ENCODE assay signal across 33 mouse cellular contexts in the genomic region with DNA sequence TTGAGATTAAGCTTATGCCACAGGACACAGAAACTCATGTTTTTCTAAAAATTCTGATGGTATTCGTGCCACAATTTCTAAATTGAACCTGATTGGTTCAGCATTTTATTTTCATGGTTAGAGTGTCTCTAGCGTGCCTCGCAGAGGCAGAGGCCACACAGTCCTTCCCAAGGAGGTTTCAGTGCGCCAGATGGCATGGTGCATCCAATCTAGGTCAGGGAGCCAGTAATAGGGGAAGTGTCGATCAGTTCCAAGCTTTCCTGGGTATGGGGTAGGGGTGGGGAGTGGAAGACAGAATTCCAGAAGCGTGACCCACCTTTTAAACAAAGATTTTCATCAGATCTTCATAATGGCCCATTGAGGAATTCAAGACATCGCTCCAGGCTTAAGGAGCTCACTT. TPM values are rescaled to one million over a fixed set of nuclear protein-coding genes. Genes with fewer than 3 reads are reported as not detected.
A peak's percentile ranks its signal among the peaks of the same experiment; 100 is the strongest.
DNase-seq lines count a peak whose midpoint lies in the region; ATAC-seq lines count a peak whose summit lies in the region.
"Had no signal": no experiment of that assay in that cellular context is flagged by ENCODE, and none has a peak within 500 bp of the region (broad histone marks: within the 10 kb centered on the region; RNA-seq: fewer than 3 reads in every experiment).

No protein-coding gene starts in this region.

- no peak overlapping the region for H3K4me2 ChIP-seq in midbrain, embryonic 16.5 days (ENCODE audit: low read length)
- H3K4me2 ChIP-seq in midbrain, embryonic 13.5 days (replicated peaks): no peak overlapping the region
- H3K4me2 ChIP-seq: embryonic facial prominence, embryonic 12.5 days; heart, embryonic 12.5 days; hindbrain, embryonic 13.5 days; kidney, embryonic 15.5 days; liver, embryonic 12.5 days; midbrain, embryonic 12.5 days had no signal

- peak; percentile 68 for DNase-seq in cerebellum, adult 8-10 months
- DNase-seq in cerebellum, postnatal 25 days: peak; percentile 79 to 84
- no peak for DNase-seq in kidney, postnatal 36 days
- no peak for DNase-seq in urinary bladder, postnatal 14 days (ENCODE audit: low spot score)
- DNase-seq: adrenal gland, postnatal 25 days; embryo, embryonic 11 days; gastrocnemius, adult 2 months; heart, adult 2 months; heart, postnatal 4 days; kidney, adult 18-20 months; kidney, postnatal 25 days; liver, postnatal 0 days; lung, postnatal 36 days; right cerebral cortex, adult 18-20 months; spleen, adult 18-20 months; thymus, adult 18-20 months; thymus, postnatal 25 days had no signal

- H3K27ac ChIP-seq in midbrain, embryonic 16.5 days (ENCODE audit: low read length): no peak overlapping the region
- no peak overlapping the region for H3K27ac ChIP-seq in midbrain, embryonic 13.5 days
- H3K27ac ChIP-seq: embryonic facial prominence, embryonic 12.5 days; forebrain, embryonic 10.5 days; gastrocnemius, adult 2 months; heart, adult 2 months; hindbrain, embryonic 13.5 days; kidney, embryonic 15.5 days; layer of hippocampus, adult 2 months; liver, embryonic 12.5 days; midbrain, embryonic 12.5 days; stomach, postnatal 0 days had no signal

- 0 out of 2 replicates have a peak, but pooled peaks have one; percentile 48 for ATAC-seq in midbrain, embryonic 16.5 days
- no peak for ATAC-seq in midbrain, embryonic 13.5 days
- no peak for ATAC-seq in erythroblast, adult 5-6 weeks (replicated peaks; ENCODE audit: low FRiP score, poor library complexity, severe bottlenecking)
- ATAC-seq: CD4-positive, CD25-positive, alpha-beta regulatory T cell, adult 4 months; forebrain, embryonic 16.5 days; inflammation-experienced regulatory T-cells, adult 6 months; liver, embryonic 12.5 days; liver, postnatal 0 days had no signal

- no peak overlapping the region for H3K4me3 ChIP-seq in midbrain, embryonic 16.5 days (ENCODE audit: low read depth, low read length)
- no peak overlapping the region for H3K4me3 ChIP-seq in midbrain, embryonic 13.5 days (replicated peaks)
- H3K4me3 ChIP-seq: embryonic facial prominence, embryonic 12.5 days; forebrain, embryonic 10.5 days; gastrocnemius, adult 2 months; heart, adult 2 months; heart, embryonic 12.5 days; hindbrain, embryonic 13.5 days; kidney, embryonic 15.5 days; layer of hippocampus, adult 2 months; liver, embryonic 12.5 days; megakaryocyte, embryonic 14.5 days; midbrain, embryonic 12.5 days had no signal

- WGBS in midbrain, embryonic 16.5 days: 80% methylated on average over 7 of the region's 7 CpGs
- WGBS in midbrain, embryonic 13.5 days: 81% methylated on average over 7 of the region's 7 CpGs

- no peaks in the 10 kb centered on the region for H3K36me3 ChIP-seq in midbrain, embryonic 16.5 days (ENCODE audit: control insufficient read depth, insufficient read depth, low read length)
- H3K36me3 ChIP-seq in midbrain, embryonic 13.5 days: no peaks in the 10 kb centered on the region
- H3K36me3 ChIP-seq: embryonic facial prominence, embryonic 12.5 days; forebrain, embryonic 10.5 days; heart, embryonic 12.5 days; hindbrain, embryonic 13.5 days; kidney, embryonic 15.5 days; liver, embryonic 12.5 days; midbrain, embryonic 12.5 days had no signal

- no peaks in the 10 kb centered on the region for H3K9me3 ChIP-seq in midbrain, embryonic 16.5 days (replicated peaks; ENCODE audit: control insufficient read depth, low read length, poor library complexity, severe bottlenecking)
- H3K9me3 ChIP-seq in midbrain, embryonic 13.5 days: no peaks in the 10 kb centered on the region
- H3K9me3 ChIP-seq: embryonic facial prominence, embryonic 12.5 days; forebrain, embryonic 10.5 days; heart, embryonic 12.5 days; hindbrain, embryonic 13.5 days; kidney, embryonic 15.5 days; liver, embryonic 12.5 days; megakaryocyte, embryonic 14.5 days; midbrain, embryonic 12.5 days had no signal

- H3K4me1 ChIP-seq in midbrain, embryonic 16.5 days (ENCODE audit: control insufficient read depth, insufficient read depth, low read length): no peaks in the 10 kb centered on the region
- no peaks in the 10 kb centered on the region for H3K4me1 ChIP-seq in midbrain, embryonic 13.5 days (replicated peaks)
- H3K4me1 ChIP-seq: embryonic facial prominence, embryonic 12.5 days; kidney, embryonic 15.5 days; liver, embryonic 12.5 days; megakaryocyte, embryonic 14.5 days; midbrain, embryonic 12.5 days had no signal

- H3K27me3 ChIP-seq in midbrain, embryonic 16.5 days (ENCODE audit: control insufficient read depth, insufficient read depth, low read depth, low read length): no peaks in the 10 kb centered on the region
- no peaks in the 10 kb centered on the region for H3K27me3 ChIP-seq in midbrain, embryonic 13.5 days
- H3K27me3 ChIP-seq: embryonic facial prominence, embryonic 12.5 days; heart, embryonic 12.5 days; hindbrain, embryonic 13.5 days; kidney, embryonic 15.5 days; liver, embryonic 12.5 days; megakaryocyte, embryonic 14.5 days; midbrain, embryonic 12.5 days had no signal

- no peak overlapping the region for H3K9ac ChIP-seq in midbrain, embryonic 16.5 days (ENCODE audit: low read depth, low read length)
- H3K9ac ChIP-seq in midbrain, embryonic 13.5 days (replicated peaks): no peak overlapping the region
- H3K9ac ChIP-seq: embryonic facial prominence, embryonic 12.5 days; heart, embryonic 12.5 days; hindbrain, embryonic 13.5 days; kidney, embryonic 15.5 days; liver, embryonic 12.5 days; liver, postnatal 0 days; midbrain, embryonic 12.5 days had no signal

RNA-seq across cellular contexts. Expression of gene Camk2d, which starts 36.5 kb away (rescaled TPM):
- 62.5 and 74.7 TPM in 2 replicates for polyA plus RNA-seq in midbrain, embryonic 16.5 days (2015; fragmentation: Nextera tagmentation; extraction: Ambion mirVana)
- 22.7 and 24.3 TPM in 2 replicates for polyA plus RNA-seq in midbrain, embryonic 13.5 days (2015; fragmentation: Nextera tagmentation; extraction: Ambion mirVana)
- total RNA-seq in erythroblast, adult 5-6 weeks (2015; ENCODE audit: low replicate concordance): 1.9 and 11.1 TPM in 2 replicates
- 5.6 and 11.7 TPM in 2 replicates for total RNA-seq in erythroblast, adult 5-6 weeks (2017; ENCODE audit: low replicate concordance)

Comparison
In these comparisons a context has a peak if more than half of its experiments do, and no peak if none do; other contexts are left out.
1. DNase-seq: peak in cerebellum, adult 8-10 months (single experiment) and cerebellum, postnatal 25 days (2 of 2); none in kidney, postnatal 36 days (0 of 2) and urinary bladder, postnatal 14 days (single experiment).